Mouse (Mus musculus): ENCODE results near the gene Kmt2e.
"Not testable (repeated sequence)": the region's sequence is repeated elsewhere in the genome, so short reads cannot be mapped to it uniquely, and the experiment has no call there.

Gene Kmt2e

DNA sequence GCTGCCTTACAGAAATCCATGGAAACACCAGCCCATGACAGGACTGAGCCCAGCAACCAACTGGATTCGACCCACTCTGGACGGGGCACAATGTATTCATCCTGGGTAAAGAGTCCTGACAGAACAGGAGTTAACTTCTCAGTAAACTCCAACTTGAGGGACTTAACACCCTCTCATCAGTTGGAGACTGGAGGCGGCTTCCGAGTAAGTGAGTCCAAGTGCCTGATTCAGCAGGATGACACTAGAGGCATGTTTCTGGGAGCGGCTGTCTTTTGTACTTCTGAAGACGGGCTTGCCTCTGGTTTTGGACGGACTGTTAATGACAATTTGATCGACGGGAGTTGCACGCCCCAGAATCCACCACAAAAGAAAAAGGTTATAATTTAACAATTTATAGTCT is 63.7 kb downstream of the Kmt2e start:
- ATAC-seq (ENCODE audit: low TSS enrichment), result peak; percentile 50

DNA sequence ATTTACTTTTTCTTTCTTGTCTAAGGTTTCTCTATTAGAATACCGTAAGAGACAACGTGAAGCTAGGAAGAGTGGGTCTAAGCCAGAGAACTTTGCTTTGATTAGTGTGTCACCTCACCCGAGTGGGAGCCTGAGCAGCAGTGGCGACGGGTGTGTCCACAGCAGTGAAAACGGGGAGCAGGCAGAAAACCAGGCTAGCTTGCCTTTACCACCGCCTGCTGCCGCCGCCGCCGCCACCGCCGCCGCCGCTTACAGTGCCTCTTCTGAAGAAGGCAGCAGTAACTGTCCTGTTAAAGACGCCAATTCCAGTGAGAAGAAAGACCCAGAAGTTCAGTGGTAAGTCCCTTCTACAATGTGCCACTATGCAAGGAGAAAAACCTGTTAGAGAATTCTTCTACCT is 65.0 kb downstream of the Kmt2e start:
- no peak for ATAC-seq (ENCODE audit: low TSS enrichment)

DNA sequence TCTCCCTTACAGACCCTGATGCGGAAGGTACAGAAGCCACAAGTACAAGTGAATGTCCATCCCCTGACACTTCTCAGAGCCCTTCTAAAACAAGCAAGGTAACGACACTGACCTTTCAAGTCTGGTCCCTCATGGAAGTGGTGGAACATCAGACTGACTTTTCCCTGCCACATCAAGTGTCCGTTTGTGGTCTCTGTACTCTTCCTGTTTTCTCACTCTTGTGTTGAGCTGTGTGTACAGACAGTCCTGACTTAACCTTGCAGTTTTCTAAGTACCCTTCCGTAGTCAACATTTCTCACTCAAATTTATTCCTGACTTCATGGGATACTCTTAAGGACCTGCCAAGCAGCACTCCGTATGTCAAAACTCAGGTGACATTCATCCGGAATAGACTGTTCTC is 66.5 kb downstream of the Kmt2e start:
- no peak for ATAC-seq (ENCODE audit: low TSS enrichment)

DNA sequence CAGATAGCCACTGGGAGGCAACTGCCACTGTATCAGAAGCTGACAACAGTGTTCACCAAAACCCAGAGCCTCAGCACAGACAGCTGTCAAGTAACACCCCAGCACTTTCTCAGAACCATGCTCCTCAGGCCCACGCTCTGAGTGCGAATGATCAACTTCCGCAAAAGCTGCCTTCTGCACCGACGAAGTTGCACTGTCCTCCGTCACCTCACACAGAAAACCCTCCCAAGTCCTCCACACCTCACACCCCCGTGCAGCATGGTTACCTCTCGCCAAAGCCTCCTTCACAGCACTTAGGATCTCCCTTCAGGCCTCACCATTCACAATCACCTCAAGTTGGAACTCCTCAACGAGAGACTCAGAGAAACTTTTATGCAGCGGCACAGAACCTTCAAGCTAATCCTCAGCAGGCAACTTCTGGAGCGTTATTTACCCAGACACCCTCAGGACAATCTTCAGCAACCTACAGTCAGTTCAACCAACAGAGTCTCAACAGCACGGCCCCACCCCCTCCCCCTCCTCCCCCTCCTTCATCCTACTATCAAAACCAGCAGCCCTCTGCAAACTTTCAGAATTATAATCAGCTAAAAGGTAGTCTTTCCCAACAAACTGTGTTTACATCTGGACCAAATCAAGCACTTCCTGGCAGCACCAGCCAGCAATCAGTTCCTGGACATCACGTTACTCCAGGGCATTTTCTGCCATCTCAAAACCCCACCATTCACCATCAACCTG is 67.5 kb downstream of the Kmt2e start:
- peak; percentile 53 for ATAC-seq (ENCODE audit: low TSS enrichment)

DNA sequence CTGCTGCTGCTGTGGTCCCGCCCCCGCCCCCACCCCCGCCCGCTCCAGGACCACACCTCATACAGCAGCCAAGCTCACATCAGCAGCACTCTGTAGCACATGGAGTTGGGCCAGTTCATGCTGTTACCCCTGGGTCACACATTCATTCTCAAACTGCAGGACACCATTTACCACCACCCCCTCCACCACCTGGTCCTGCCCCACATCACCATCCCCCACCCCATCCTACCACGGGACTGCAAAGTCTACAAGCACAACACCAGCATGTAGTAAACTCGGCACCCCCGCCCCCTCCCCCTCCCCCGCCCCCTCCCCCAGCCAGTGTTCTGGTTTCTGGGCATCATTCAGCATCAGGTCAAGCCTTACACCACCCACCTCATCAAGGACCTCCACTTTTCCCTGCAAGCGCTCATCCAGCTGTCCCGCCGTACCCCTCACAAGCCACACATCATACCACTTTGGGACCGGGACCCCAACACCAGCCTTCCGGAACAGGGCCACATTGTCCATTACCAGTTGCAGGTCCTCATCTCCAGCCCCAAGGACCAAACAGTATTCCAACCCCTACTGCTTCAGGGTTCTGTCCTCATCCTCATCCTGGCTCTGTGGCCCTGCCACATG is 68.2 kb downstream of the Kmt2e start:
- ATAC-seq (ENCODE audit: low TSS enrichment), result no peak

DNA sequence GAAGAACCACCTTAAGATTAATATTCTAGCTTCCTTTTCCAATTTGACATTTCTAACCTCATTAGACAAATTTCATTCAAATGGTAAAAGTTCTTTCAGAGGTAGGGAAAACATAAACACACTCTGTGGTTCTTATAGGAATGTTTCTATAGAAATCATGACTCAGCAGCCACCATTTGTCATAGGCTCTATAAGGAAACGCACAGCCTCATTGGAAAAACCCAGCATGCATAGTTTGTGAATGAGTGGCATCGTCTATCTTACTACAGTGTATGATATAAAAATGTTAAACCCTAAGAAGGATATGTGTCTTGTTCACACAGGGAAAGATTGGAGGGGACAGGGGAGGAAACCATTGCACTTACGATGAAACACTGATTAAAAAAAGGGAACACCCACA is 71.3 kb downstream of the Kmt2e start:
- no peak for ATAC-seq (ENCODE audit: low TSS enrichment)

DNA sequence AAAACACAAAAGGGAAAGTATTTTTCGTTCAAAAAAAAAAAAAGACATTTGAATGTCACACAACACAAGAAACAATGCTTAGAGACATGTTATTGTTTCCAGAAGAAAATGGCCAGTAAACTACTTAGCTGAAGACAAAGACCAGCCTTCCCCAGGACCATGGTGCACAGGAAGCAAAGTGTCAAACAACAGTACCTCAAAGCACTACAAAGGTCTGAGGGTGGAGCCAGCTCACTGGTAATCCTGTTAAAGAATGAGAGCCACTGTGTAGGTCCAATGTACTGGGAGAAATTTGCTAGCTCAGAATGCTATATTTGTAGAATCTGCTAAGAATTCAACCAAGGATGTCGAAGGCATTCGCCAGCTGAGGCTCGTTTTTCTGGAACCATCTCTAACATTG is 73.0 kb downstream of the Kmt2e start:
- 0 out of 2 replicates have a peak, but pooled peaks have one; percentile 3 for ATAC-seq (ENCODE audit: low TSS enrichment)

DNA sequence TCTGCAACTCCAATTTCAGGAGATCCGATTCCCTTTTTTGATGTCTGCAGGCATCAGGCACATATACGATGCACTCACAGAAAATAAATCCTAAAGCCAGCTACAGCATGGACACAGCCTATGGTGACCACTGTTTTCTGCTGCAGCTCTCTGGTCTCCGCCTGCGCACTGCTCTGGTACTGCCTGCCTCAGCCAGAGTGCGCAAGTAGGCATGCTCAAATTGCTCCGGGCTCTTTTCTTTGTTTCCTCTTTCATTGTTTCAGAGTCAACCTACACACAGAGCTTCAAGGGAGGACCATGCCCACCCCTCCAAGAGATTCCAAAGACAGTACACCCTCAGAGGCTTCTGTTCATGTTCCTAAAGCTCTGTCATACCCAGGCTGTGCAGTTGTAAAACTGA is 74.4 kb downstream of the Kmt2e start:
- peak; percentile 25; the same call in 1 of the 2 replicates for ATAC-seq (ENCODE audit: low TSS enrichment)

DNA sequence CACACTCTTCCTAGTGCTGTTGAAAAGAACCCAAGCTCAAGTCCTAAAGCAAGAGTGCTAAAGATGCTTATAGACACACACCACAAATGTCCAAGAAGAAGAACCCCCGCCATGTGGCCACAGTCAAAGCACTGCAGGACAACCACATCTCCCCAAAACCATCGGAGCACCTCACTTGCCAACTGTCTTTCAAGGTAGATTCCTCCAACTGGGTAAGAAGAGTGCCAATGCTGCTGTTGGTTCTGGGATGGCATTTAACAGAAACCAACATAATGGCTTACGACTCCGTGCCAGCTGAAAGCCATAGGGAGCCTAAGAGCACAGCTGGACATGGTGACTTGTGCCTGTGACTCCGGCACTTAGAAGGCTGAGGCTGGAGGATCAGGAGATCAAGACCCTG is 77.2 kb downstream of the Kmt2e start:
- ATAC-seq (ENCODE audit: low TSS enrichment), result no peak

DNA sequence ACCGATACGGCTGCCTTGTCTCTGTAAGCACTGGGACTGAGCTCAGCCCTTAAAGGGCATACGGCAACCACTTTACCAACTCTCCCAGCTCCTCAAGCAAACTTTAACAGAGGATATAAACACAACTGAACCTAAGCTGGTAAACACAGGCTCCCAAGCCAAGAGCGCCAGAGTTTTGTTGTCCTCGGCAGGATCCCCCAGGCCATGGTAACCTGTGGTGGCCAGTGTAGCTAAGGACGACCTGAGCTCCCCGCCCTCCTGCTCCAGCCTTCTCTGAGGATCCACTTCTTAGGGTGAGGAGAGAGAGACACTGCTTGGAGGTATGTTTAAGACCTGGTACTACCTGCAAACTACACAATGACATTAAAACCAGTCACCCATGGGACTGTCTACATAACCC is 78.3 kb downstream of the Kmt2e start:
- no peak for ATAC-seq (ENCODE audit: low TSS enrichment)

DNA sequence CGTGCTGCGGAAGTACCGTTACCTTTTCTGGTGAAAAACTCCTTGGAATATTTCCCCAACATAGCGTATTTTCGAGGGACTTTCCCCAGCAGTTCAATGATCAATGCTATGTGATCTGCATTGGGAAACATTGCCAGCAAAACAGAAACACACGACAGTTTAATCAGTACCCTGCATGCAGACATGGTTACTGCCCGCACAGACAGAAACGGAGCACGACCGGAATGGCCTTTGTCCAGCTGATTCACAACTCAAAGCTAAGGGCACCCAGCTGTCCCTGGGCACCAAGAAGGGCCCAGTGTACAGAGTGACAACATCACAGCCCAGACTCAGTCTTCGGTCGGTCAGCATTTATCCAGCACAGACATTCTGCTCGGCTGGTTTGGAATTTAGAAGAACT is 79.2 kb downstream of the Kmt2e start:
- no peak for ATAC-seq (ENCODE audit: low TSS enrichment)

DNA sequence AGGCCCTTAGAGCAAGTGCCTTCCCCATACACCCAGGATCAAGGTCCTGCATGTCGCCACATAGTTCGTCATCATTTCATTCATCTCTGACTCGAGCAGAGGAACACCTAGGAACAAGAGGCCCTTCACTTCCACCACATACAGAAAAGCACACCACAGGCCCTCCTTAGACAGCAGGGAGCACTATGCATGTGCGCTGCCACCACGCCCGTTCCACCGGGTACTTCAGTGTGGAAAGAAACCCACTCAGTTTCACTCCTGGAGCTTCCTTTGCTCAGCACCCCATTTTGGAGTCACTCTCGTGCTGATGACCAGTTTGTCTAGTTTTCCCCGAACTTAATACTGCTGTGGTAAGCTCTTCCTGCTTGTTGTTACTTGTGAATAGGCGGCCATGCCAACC is 80.8 kb downstream of the Kmt2e start:
- ATAC-seq (ENCODE audit: low TSS enrichment), result no peak

DNA sequence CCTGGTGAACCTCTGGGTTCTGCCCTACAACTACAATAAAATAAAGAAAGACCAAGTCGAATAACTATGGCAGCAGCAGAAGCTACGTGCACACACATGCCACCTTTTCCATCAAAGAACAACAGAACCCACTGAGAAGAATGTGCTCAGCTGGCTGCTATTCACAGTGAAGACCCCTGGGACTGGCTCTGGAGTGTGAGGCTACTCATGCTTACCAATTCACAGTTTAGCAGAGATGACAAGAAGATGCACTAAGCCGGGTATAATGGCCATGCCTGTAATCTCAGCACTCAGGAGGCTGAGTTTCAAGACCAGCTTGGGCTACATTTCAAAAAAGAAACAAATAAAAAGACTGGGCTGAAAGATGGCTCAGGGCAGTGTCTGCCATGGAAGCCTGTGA is 82.7 kb downstream of the Kmt2e start:
- ATAC-seq (ENCODE audit: low TSS enrichment), result no peak

DNA sequence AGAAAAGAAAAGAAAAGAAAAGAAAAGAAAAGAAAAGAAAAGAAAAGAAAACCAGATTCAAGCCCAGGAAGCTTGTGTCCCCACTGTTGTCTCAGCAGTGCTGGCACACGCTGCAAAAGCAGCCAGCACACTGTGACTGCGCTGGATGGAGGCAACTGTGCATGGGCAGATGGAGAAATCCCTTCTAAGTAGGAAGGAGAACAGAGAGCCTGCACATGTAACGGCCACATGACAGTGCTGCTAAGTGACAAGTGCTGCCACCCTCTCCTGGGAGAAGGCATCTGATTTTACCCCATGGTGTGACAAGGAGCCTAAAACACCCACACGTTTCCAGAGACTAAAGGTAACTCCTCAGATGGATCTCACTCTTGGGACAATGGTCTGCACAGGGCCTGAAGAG is 83.6 kb downstream of the Kmt2e start:
- peak; percentile 82 for ATAC-seq (ENCODE audit: low TSS enrichment)

DNA sequence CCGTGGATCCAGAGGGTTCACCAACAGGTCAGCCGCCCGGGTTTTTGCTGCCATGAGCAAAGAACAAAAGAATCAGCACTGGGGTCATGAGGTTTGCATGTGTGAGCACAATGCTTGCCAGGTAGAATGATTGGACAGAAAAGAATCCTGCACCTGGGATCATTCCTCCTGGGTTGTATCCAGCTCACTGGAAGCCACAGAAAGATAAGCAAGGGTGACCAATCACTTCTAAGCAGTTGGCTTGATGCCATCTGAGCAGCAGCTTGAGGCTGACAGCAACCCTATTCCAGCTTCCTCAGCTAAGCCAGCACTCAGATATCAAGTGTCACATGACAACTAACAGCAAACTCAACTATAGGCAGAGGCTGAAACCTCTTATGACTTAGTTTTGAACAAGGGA is 84.4 kb downstream of the Kmt2e start:
- ATAC-seq (ENCODE audit: low TSS enrichment), result no peak

DNA sequence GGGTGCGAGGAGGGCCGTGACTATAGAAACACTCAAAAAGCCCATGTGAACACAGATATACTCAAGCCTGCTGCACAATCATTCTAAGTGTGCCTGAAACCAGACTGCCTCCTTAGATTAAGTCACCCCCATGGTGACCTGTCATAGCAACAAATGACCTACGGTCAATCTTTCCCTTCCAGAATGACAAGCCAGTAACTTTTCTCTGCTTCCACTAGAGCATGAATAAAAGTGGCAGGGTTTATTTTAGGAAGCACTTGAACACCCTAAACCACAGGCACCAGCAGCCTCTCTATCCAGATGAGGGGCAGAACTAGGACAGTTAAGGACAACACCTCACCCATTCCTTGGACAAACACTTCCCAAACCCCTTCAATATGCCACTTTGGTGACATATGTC is 85.4 kb downstream of the Kmt2e start:
- no peak for ATAC-seq (ENCODE audit: low TSS enrichment)

DNA sequence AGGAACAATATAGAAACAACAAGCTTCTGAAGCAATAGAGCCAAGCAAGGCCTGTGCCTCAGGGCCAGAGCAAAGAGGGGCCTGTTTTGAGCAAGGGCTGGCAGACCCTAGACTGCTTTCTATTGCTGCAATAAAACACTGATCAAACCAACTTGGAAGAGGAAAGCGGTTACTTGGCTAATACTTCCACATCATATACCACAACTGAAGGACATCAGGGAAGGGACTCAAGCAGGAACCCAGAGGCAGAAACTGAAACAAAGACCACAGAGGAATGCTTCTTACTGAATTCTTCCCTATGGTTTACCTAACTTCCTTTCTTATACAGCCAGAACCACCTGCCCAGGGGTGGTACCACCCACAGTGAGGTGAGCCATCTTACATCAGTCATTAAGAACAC is 87.4 kb downstream of the Kmt2e start:
- no peak for ATAC-seq (ENCODE audit: low TSS enrichment)

DNA sequence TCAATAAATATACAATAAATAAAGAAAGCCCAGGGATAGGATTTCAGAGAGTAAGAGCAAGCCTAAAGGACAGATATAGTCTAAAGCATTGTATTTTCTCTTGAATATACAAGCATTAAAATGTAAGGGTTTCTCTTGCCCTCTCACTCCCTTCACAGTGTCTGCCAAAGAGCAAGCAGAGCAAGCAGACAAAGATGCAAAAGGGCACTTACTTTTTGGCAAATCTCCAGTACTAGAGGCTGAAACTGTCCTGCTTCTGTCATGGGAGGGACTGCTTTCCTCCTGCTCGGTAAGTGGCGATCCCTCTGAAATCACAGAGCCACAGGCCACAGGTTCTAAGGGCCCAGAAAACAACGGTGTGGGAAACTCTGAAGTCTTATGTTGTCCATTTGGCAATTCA is 89.7 kb downstream of the Kmt2e start:
- no peak for ATAC-seq (ENCODE audit: low TSS enrichment)

DNA sequence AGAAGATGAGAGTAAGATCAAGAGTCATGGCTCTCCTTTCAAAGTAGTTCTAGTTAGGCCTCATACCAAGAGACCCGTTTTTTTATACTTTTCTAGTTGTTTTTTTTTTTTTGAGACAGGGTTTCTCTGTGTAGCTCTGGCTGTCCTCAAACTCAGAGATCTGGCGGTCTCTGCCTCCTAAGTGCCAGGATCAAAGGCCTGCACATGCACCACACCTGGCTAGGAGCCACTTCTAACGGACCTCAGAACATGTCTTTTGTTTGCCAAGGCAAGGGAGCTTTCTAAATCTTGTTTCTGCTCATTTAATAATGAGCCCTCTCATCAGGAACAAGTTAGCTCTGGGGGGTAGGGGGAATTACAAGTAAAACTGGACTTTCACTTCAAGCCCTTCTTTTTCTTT is 90.4 kb downstream of the Kmt2e start:
- no peak for ATAC-seq (ENCODE audit: low TSS enrichment)

DNA sequence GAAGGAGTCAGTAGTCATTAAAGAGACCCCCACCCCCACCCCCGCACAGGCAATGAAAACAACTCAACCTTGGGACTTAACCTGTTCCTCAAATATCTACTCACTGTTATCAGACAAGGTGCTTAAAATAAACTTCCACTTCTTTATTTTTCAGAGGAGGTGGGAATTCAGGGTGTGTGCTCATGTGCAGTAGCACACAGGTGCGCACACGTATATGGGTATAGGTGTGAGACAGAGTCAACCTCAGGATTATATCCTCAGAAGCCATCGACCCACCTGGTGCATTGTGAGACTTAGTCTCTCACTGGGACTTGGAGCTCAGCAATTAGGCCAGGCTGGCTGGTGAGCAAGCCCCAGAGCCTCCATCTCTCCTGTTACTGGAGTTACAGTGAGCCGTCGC is 96.9 kb downstream of the Kmt2e start:
- no peak for ATAC-seq (ENCODE audit: low TSS enrichment)

DNA sequence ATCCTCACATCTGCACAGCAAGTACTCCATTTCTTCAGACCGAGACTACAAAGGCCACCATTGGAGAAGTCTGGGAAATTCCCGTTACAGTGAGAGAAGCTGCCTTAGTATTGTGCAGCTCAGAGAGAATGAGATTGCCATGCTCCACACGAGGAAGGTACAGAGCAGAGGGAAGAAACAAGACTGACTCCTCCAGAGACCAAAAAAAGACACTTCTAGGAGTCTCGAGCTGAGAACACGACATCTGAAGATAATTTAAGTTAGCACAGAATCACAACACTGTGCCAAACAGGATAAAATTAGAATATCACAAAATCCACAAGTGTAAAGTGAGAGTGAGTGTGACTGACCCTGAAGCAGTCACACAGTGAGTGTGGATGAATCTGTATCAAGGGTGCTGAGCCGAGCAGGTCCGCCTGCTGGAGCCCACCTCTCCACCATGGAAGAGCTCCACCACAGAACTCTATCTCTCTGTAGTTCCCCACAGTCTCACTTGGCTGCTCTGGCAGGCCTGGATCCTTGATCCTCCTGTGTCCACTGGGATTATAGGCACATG is 97.4 kb downstream of the Kmt2e start:
- ATAC-seq (ENCODE audit: low TSS enrichment), result peak; percentile 79

DNA sequence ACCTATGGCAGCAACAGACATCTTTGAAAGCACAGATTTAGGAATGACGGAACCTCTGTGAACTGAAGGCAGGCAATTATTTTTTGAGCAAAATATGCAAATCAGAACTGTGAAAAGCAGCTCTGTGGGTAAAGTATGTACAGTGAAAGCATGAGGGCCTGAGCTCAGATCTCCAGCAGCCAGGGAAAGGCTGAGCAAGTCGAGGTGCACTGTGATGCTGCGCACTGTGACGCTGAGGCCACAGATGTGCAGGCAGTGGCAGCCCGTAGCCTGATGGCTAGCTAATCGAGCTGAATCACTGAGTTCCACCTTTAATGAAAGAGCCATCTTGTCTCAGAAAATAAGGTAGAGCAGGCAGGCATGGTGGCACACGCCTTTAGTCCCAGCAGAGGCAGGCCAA is 101.5 kb downstream of the Kmt2e start:
- 0 out of 2 replicates have a peak, but pooled peaks have one; percentile 17 for ATAC-seq (ENCODE audit: low TSS enrichment)

DNA sequence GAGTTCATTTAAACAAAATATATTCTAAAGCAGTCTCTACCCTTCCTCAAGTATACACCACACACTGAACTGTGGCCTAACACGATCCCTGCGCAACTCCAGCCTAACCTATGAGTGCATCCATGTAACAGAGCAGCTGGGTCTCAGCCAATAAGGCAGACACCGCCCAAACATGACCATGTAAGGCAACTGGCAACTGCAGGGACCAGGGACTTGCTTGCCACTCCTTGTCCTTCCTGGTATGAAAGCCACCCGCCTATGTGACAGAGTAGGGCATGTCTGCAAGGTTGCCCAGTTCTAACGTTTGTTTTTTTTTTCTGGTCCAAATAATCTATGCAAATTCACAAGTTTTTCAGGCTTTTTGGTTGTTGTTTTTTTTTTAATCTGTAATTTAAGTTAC is 117.4 kb downstream of the Kmt2e start:
- no peak for ATAC-seq (ENCODE audit: low TSS enrichment)

DNA sequence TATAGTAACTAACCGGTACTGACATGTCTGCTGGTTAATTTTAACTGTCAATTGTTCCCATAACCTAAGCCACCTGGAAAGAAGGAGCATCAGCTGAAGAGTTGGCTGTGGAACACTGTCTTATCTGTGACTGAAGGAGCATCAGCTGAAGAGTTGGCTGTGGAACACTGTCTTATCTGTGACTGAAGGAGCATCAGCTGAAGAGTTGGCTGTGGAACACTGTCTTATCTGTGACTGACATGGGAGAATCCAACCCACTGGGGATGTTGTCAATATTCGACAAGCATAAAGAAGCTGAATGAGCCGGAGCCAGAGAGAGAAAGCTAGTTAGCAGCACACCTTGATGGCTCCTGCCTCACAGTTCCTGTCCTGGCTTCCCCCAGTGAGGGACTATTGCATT is 119.1 kb downstream of the Kmt2e start:
- ATAC-seq (ENCODE audit: low TSS enrichment), result not testable (repeated sequence)
